Mouse (Mus musculus): ENCODE results near the gene Ppp2r3d. TPM values are rescaled to one million over a fixed set of nuclear protein-coding genes. Genes with fewer than 3 reads are reported as not detected.

The Ppp2r3d gene
- polyA plus RNA-seq, 2 experiments from 2014 or later: 9.7 to 12.9 TPM

DNA sequence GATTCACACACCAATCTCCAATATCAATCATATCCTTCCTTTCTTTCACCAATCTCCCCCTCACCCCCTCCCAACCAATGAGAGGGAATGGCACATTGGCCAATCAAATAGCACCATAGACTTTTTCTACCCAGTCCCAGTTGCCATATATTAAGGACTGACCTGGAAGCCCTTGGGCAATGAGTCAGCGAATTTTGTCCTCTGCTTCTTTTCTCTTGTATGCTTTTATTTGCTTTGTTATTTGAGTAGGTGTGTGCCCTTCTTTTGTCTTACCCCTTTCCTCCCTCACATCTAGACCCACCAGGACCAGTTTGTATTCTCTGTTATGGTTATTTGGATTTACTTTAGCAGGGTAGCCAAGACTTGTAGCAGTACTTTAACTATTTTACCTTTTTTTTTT is 68.1 kb downstream of the Ppp2r3d start:
- ATAC-seq: no peak

Other genes starting within 250 kb of the Ppp2r3d start
- gene 2010315B03Rik, start 164.2 kb downstream of the Ppp2r3d start, polyA plus RNA-seq (2017; shearing (Covaris generic)): 10 to 100 TPM; 25.1 to 28.0 TPM
- gene Gm21836, start 16.9 kb upstream of the Ppp2r3d start, polyA plus RNA-seq (2017; shearing (Covaris generic)): not detected